Mouse (Mus musculus) stomach, postnatal 0 days (tissue): ENCODE measurements at regions not wholly inside any gene's neighbourhood (a gene's known extent, or its start where the extent isn't known, plus 50 kb on each side); places are given as distances from the start of the nearest gene placed in this dataset.
A peak's percentile ranks its signal among the peaks of the same experiment; 100 is the strongest.

Experiments used
- ATAC-seq: fragments of 200-750 bp; cut with Nextera tagmentation; 2 replicates; pipeline ENCODE4 v1.8.0; 2017; ENCODE audit not compliant: low FRiP score, low TSS enrichment
- DNase-seq: peaks from one replicate; pipeline ENCODE4 v3.0.0-alpha.2; 2016; ENCODE audit warnings: low spot score
- H3K27ac ChIP-seq: fragments of 300-500 bp; sonication (generic); replicated peaks from 2 replicates; pipeline ENCODE4 v1.5.1; 2014; ENCODE audit warnings: mild to moderate bottlenecking, control low read depth
- H3K27me3 ChIP-seq: fragments of 300-500 bp; sonication (generic); 2 replicates; pipeline ENCODE4 v1.6.1; 2014; ENCODE audit warnings: low read length; ENCODE audit not compliant: control insufficient read depth, insufficient read depth
- H3K36me3 ChIP-seq: fragments of 300-500 bp; sonication (generic); 2 replicates; pipeline ENCODE4 v1.6.1; 2014; ENCODE audit warnings: low read length, mixed read lengths; ENCODE audit not compliant: control insufficient read depth, insufficient read depth
- H3K4me1 ChIP-seq: fragments of 300-500 bp; sonication (generic); replicated peaks from 2 replicates; pipeline ENCODE4 v1.6.1; 2014; ENCODE audit warnings: antibody characterized with exemption; ENCODE audit not compliant: control insufficient read depth, insufficient read depth
- H3K4me2 ChIP-seq: fragments of 300-500 bp; sonication (generic); replicated peaks from 2 replicates; pipeline ENCODE4 v1.6.1; 2014; ENCODE audit warnings: low read depth, mild to moderate bottlenecking, control low read depth, moderate library complexity
- H3K4me3 ChIP-seq: fragments of 300-500 bp; sonication (generic); 2 replicates; pipeline ENCODE4 v1.5.1; 2014; ENCODE audit warnings: low read depth, low read length, control low read depth
- H3K9ac ChIP-seq: fragments of 300-500 bp; sonication (generic); 2 replicates; pipeline ENCODE4 v1.6.1; 2014; ENCODE audit warnings: mild to moderate bottlenecking, low read length, control low read depth, mixed read lengths
- H3K9me3 ChIP-seq: fragments of 300-500 bp; sonication (generic); 2 replicates; pipeline ENCODE4 v1.6.1; 2016; ENCODE audit warnings: low read length; ENCODE audit not compliant: control insufficient read depth
- CTCF ChIP-seq: IDR thresholded peaks from 2 replicates; pipeline ENCODE4 v1.5.1; 2016; ENCODE audit warnings: antibody characterized with exemption, low read depth, mild to moderate bottlenecking, moderate library complexity
- EP300 ChIP-seq: optimal IDR thresholded peaks from 2 replicates; pipeline ENCODE3; 2016; ENCODE audit warnings: antibody characterized with exemption
- WGBS: fragments of 180-500 bp; shearing (Covaris S2); extraction: QIAGEN DNeasy Blood & Tissue Kit; methylation state at CpG from one replicate; pipeline ENCODE4 v1.1.7; 2014; 5-methylcytosine and 5-hydroxymethylcytosine counted together

- no peaks in the 10 kb centered on the region for H3K4me1 ChIP-seq
- no peak overlapping the region for H3K4me2 ChIP-seq
- H3K27me3 ChIP-seq = no peaks in the 10 kb centered on the region
- 31% methylated on average over 10 of the region's 10 CpGs for WGBS
- H3K9ac ChIP-seq = no peak overlapping the region
- no peak overlapping the region for H3K27ac ChIP-seq
- ATAC-seq (peak; percentile 71), DNase-seq (peak; percentile 42)
- no peaks in the 10 kb centered on the region for H3K36me3 ChIP-seq
- no peak overlapping the region for H3K4me3 ChIP-seq
- no peaks in the 10 kb centered on the region for H3K9me3 ChIP-seq
- TF ChIP-seq EP300 = no peak
- TF ChIP-seq CTCF = no peak
Measured at GRCm38 (mm10) chr3:58056191-58057063, 208.5 kb upstream of the Pfn2 start.

- Histone ChIP-seq H3K27ac (no peak overlapping the region), H3K4me1 (no peaks in the 10 kb centered on the region), H3K9me3 (no peaks in the 10 kb centered on the region), H3K4me2 (no peak overlapping the region), H3K36me3 (no peaks in the 10 kb centered on the region), H3K27me3 (no peaks in the 10 kb centered on the region), H3K9ac (no peak overlapping the region), H3K4me3 (no peak overlapping the region)
- no peak for ATAC-seq
- TF ChIP-seq CTCF (no peak), EP300 (no peak)
- WGBS = 75% methylated on average over 2 of the region's 2 CpGs
- no peak for DNase-seq
Measured at GRCm38 (mm10) chr3:58057064-58057396, 209.2 kb upstream of the Pfn2 start.

GRCm38 (mm10) chr3:58058134-58058533 lies 210.3 kb upstream of the Pfn2 start:
- H3K9ac ChIP-seq = no peak overlapping the region
- no peak overlapping the region for H3K4me3 ChIP-seq
- no peak overlapping the region for H3K27ac ChIP-seq
- no peaks in the 10 kb centered on the region for H3K36me3 ChIP-seq
- WGBS = 52% methylated on average over 10 of the region's 10 CpGs
- no peaks in the 10 kb centered on the region for H3K4me1 ChIP-seq
- no peak for TF ChIP-seq CTCF
- TF ChIP-seq EP300 = no peak
- ATAC-seq = no peak
- H3K4me2 ChIP-seq = no peak overlapping the region
- no peaks in the 10 kb centered on the region for H3K27me3 ChIP-seq
- no peak for DNase-seq
- no peaks in the 10 kb centered on the region for H3K9me3 ChIP-seq

GRCm38 (mm10) chr3:58063852-58064549 lies 216.1 kb upstream of the Pfn2 start:
- WGBS = 67% methylated on average over 7 of the region's 7 CpGs
- ATAC-seq (no peak), DNase-seq (no peak)
- Histone ChIP-seq H3K4me2 (no peak overlapping the region), H3K4me3 (no peak overlapping the region), H3K9me3 (no peaks in the 10 kb centered on the region), H3K27ac (no peak overlapping the region), H3K4me1 (no peaks in the 10 kb centered on the region), H3K36me3 (no peaks in the 10 kb centered on the region), H3K9ac (no peak overlapping the region), H3K27me3 (no peaks in the 10 kb centered on the region)
- TF ChIP-seq EP300 (no peak), CTCF (no peak)

- DNase-seq (no peak), ATAC-seq (no peak)
- Histone ChIP-seq H3K27me3 (no peaks in the 10 kb centered on the region), H3K36me3 (no peaks in the 10 kb centered on the region), H3K4me3 (no peak overlapping the region), H3K4me2 (no peak overlapping the region), H3K4me1 (no peaks in the 10 kb centered on the region), H3K9ac (no peak overlapping the region), H3K9me3 (no peaks in the 10 kb centered on the region), H3K27ac (no peak overlapping the region)
- 43% methylated on average over 3 of the region's 3 CpGs for WGBS
- TF ChIP-seq CTCF = no peak
Measured at GRCm38 (mm10) chr3:58071574-58071973, 223.7 kb upstream of the Pfn2 start.

- ATAC-seq = no peak
- 85% methylated on average over 5 of the region's 5 CpGs for WGBS
- Histone ChIP-seq H3K9ac (no peak overlapping the region), H3K4me3 (no peak overlapping the region), H3K27me3 (no peaks in the 10 kb centered on the region), H3K9me3 (no peaks in the 10 kb centered on the region), H3K4me2 (no peak overlapping the region), H3K27ac (no peak overlapping the region), H3K4me1 (no peaks in the 10 kb centered on the region), H3K36me3 (no peaks in the 10 kb centered on the region)
- no peak for DNase-seq
- TF ChIP-seq EP300 (no peak), CTCF (no peak)
Measured at GRCm38 (mm10) chr3:58072230-58072839, 224.5 kb upstream of the Pfn2 start.
